Mouse (Mus musculus) stomach, embryonic 14.5 days (tissue): ENCODE data around the gene AI182371. TPM values are rescaled to one million over a fixed set of nuclear protein-coding genes. Genes with fewer than 3 reads are reported as not detected.

ENCODE experiments used
- ATAC-seq: fragments of 200-750 bp; cut with Nextera tagmentation; 2 replicates; pipeline ENCODE4 v1.8.0; 2017; ENCODE audit warnings: low read depth, moderate TSS enrichment; ENCODE audit not compliant: insufficient number of reproducible peaks, insufficient read depth, low FRiP score
- H3K27ac ChIP-seq: fragments of 300-500 bp; sonication (generic); 2 replicates; pipeline ENCODE4 v1.5.1; 2014; ENCODE audit warnings: mild to moderate bottlenecking, low read length, moderate library complexity, mixed read lengths
- H3K27me3 ChIP-seq: fragments of 300-500 bp; sonication (generic); 2 replicates; pipeline ENCODE4 v1.6.1; 2014; ENCODE audit warnings: low read length, control low read depth, mixed read lengths; ENCODE audit not compliant: control insufficient read depth, insufficient read depth
- H3K36me3 ChIP-seq: fragments of 300-500 bp; sonication (generic); 2 replicates; pipeline ENCODE4 v1.6.1; 2014; ENCODE audit warnings: mild to moderate bottlenecking, control low read depth, low read length, moderate library complexity, mixed read lengths; ENCODE audit not compliant: control insufficient read depth, insufficient read depth
- H3K4me1 ChIP-seq: fragments of 300-500 bp; sonication (generic); 2 replicates; pipeline ENCODE4 v1.6.1; 2014; ENCODE audit warnings: low read length, control low read depth, mixed read lengths; ENCODE audit not compliant: control insufficient read depth, insufficient read depth
- H3K4me2 ChIP-seq: fragments of 300-500 bp; sonication (generic); replicated peaks from 2 replicates; pipeline ENCODE4 v1.6.1; 2014; ENCODE audit warnings: low read depth, low read length, control low read depth
- H3K4me3 ChIP-seq: fragments of 300-500 bp; sonication (generic); 2 replicates; pipeline ENCODE4 v1.5.1; 2014; ENCODE audit warnings: low read depth, low read length, control low read depth
- H3K9ac ChIP-seq: fragments of 300-500 bp; sonication (generic); replicated peaks from 2 replicates; pipeline ENCODE4 v1.6.1; 2014; ENCODE audit warnings: low read depth, mild to moderate bottlenecking, control low read depth, low read length, moderate library complexity, mixed read lengths
- H3K9me3 ChIP-seq: fragments of 300-500 bp; sonication (generic); 2 replicates; pipeline ENCODE4 v1.6.1; 2016; ENCODE audit warnings: low read depth, low read length, control low read depth; ENCODE audit not compliant: control insufficient read depth
- WGBS: fragments of 180-500 bp; shearing (Covaris S2); extraction: QIAGEN DNeasy Blood & Tissue Kit; methylation state at CpG from one replicate; pipeline ENCODE4 v1.1.7; 2014; 5-methylcytosine and 5-hydroxymethylcytosine counted together
- polyA plus RNA-seq: library from polyadenylated mRNA; unstranded; fragments of >200 nt; fragmentation: Nextera tagmentation; extraction: Ambion mirVana; gene quantifications from 2 replicates; pipeline ENCODE4 v1.2.1, GENCODE M21; 2014

The AI182371 gene
- polyA plus RNA-seq, result 0.29 and 0.36 TPM in 2 replicates

DNA sequence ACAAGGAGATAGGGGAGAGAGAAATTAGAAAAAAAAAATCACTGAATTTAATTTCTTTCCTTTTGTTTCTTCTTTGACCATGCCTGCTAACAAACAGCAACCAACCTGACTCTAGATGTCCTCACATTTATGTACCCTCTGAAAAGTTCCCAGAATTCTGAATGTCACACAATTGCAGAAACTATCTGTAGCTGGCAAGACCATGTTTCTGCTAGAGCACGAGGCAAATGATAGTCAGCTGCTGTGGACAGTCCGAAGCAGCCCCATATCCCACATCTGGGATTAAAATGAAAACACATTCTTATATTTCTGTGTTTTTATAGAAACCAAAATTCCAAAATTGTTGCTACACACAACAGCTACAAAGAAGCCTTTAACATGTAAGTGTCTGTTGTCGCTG is at the start of gene AI182371:
Gene AI182371, minus strand, starts transcription at position 101 of the 400 bp plus-strand sequence.
- Histone ChIP-seq H3K4me2 (no peak within 1 kb of the TSS), H3K27ac (no peak within 1 kb of the TSS), H3K9ac (no peak within 1 kb of the TSS), H3K4me3 (no peak within 1 kb of the TSS), H3K4me1 (no peaks in the 10 kb centered on the region), H3K9me3 (no peaks in the 10 kb centered on the region), H3K27me3 (no peaks in the 10 kb centered on the region), H3K36me3 (no peaks in the 10 kb centered on the region)
- 92% methylated on average over 3 of the region's 3 CpGs for WGBS
- no peak for ATAC-seq

DNA sequence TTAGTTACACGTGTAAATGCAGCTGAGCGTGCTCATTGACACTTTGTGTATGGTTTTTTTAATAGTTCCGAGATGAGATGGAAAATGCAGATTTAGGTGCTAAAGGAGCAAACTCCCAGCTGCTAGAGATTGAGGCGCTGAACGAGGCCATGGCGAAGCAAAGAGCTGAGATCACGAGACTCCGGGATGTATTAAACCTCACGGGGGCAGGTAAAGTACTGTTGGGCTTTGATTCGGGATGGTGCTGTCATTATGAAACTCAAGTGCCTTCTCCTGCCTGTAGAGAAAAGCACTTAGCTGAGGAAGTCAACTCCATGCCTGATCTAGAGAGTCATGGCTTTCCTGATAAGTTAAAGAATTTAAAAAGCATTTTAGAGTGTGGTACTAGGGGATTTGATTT is 47.5 kb upstream of the AI182371 start:
- H3K27me3 ChIP-seq, result no peaks in the 10 kb centered on the region
- H3K4me1 ChIP-seq, result no peaks in the 10 kb centered on the region
- no peak overlapping the region for H3K4me2 ChIP-seq
- ATAC-seq, result no peak
- H3K27ac ChIP-seq, result no peak overlapping the region
- peaks cover 85% of the 10 kb centered on the region for H3K36me3 ChIP-seq
- 92% methylated on average over 10 of the region's 10 CpGs for WGBS
- no peak overlapping the region for H3K9ac ChIP-seq
- H3K9me3 ChIP-seq, result no peaks in the 10 kb centered on the region
- no peak overlapping the region for H3K4me3 ChIP-seq

- 96% methylated on average over 3 of the region's 3 CpGs for WGBS
Observed at GRCm38 (mm10) chr2:35141673-35142072, 40.3 kb upstream of the AI182371 start.

GRCm38 (mm10) chr2:35138576-35138975 is 37.2 kb upstream of the AI182371 start:
- Histone ChIP-seq H3K9me3 (no peaks in the 10 kb centered on the region), H3K4me2 (no peak overlapping the region), H3K9ac (no peak overlapping the region), H3K4me1 (no peaks in the 10 kb centered on the region), H3K27me3 (no peaks in the 10 kb centered on the region), H3K27ac (no peak overlapping the region), H3K36me3 (peaks cover 56% of the 10 kb centered on the region), H3K4me3 (no peak overlapping the region)
- WGBS, result 82% methylated on average over 1 of the region's 1 CpGs
- no peak for ATAC-seq

More at GRCm38 (mm10) chr2:35141673-35142072, 40.3 kb upstream of the AI182371 start:
- Histone ChIP-seq H3K27me3 (no peaks in the 10 kb centered on the region), H3K4me2 (no peak overlapping the region), H3K4me3 (no peak overlapping the region), H3K36me3 (peaks cover 82% of the 10 kb centered on the region), H3K27ac (no peak overlapping the region), H3K4me1 (no peaks in the 10 kb centered on the region), H3K9ac (no peak overlapping the region), H3K9me3 (no peaks in the 10 kb centered on the region)
- no peak for ATAC-seq

DNA sequence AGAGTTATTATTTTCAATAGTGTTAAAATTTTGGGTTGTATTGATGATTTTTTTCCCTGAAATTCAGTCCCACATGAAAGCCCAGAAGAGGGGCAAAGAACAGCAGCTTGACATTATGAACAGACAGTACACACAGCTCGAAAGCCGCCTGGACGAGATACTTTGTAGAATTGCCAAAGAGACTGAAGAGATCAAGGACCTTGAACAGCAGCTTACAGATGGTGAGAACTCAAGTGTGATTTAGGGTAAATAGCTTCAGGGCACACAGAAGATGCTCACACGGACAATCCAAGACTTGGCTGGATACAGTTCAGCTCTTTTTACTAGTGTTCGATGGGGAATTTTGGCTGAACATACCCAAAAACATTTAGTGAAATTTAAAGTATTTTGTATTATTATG is 32.5 kb upstream of the AI182371 start:
- 82% methylated on average over 5 of the region's 5 CpGs for WGBS
- Histone ChIP-seq H3K27me3 (no peaks in the 10 kb centered on the region), H3K9ac (no peak overlapping the region), H3K9me3 (no peaks in the 10 kb centered on the region), H3K36me3 (peaks cover 23% of the 10 kb centered on the region), H3K27ac (no peak overlapping the region), H3K4me3 (no peak overlapping the region), H3K4me2 (no peak overlapping the region), H3K4me1 (no peaks in the 10 kb centered on the region)
- no peak for ATAC-seq

- H3K4me2 ChIP-seq, result peak overlapping the region; percentile 58
- peak overlapping the region; percentile 39 for H3K4me3 ChIP-seq
- ATAC-seq, result no peak
- peaks cover 11% of the 10 kb centered on the region for H3K36me3 ChIP-seq
- H3K27me3 ChIP-seq, result no peaks in the 10 kb centered on the region
- H3K27ac ChIP-seq, result peak overlapping the region; percentile 81
- peak overlapping the region; percentile 39 for H3K9ac ChIP-seq
- H3K9me3 ChIP-seq, result no peaks in the 10 kb centered on the region
- 5% methylated on average over 5 of the region's 5 CpGs for WGBS
- no peaks in the 10 kb centered on the region for H3K4me1 ChIP-seq
Observed at GRCm38 (mm10) chr2:35132662-35133055, 31.3 kb upstream of the AI182371 start.

- Histone ChIP-seq H3K9ac (peak overlapping the region; percentile 39), H3K4me3 (peak overlapping the region; percentile 39), H3K9me3 (no peaks in the 10 kb centered on the region), H3K27me3 (no peaks in the 10 kb centered on the region), H3K4me2 (peak overlapping the region; percentile 58), H3K36me3 (peaks cover 5% of the 10 kb centered on the region), H3K4me1 (no peaks in the 10 kb centered on the region), H3K27ac (peak overlapping the region; percentile 81)
- WGBS, result 0% methylated on average over 21 of the region's 21 CpGs
- ATAC-seq, result peak; percentile 98
Observed at GRCm38 (mm10) chr2:35131991-35132661, 30.8 kb upstream of the AI182371 start.

DNA sequence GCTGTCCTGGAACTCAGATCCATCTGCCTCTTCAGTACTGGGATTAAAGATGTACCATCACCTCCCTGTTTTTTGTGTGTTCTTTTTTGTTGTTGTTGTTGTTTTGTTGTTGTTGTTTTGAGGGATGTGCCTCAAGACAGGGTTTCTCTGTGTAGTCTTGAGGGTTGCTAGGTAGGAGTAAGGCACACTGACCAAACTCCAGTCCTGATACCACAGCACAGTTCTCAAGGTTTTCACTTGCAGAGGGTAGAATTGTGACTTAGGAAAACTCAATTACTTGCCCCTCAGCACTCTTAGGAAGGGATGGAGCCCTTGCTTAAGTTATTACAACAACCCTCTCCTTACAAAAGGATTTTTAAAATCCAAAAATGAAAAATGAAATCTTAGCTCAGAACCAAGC is 30.1 kb upstream of the AI182371 start:
- Histone ChIP-seq H3K36me3 (peaks cover 3% of the 10 kb centered on the region; the same call in 1 of the 2 replicates), H3K4me1 (no peaks in the 10 kb centered on the region), H3K4me2 (peak overlapping the region; percentile 58), H3K9me3 (no peaks in the 10 kb centered on the region), H3K27me3 (no peaks in the 10 kb centered on the region), H3K4me3 (peak overlapping the region; percentile 39; the same call in 1 of the 2 replicates), H3K27ac (no peak overlapping the region), H3K9ac (no peak overlapping the region)
- peak; percentile 25; the same call in 1 of the 2 replicates for ATAC-seq

- WGBS, result 79% methylated on average over 7 of the region's 7 CpGs
- no peak overlapping the region for H3K4me3 ChIP-seq
- no peak overlapping the region for H3K9ac ChIP-seq
- no peaks in the 10 kb centered on the region for H3K27me3 ChIP-seq
- H3K9me3 ChIP-seq, result no peaks in the 10 kb centered on the region
- no peaks in the 10 kb centered on the region for H3K4me1 ChIP-seq
- ATAC-seq, result no peak
- H3K27ac ChIP-seq, result no peak overlapping the region
- H3K4me2 ChIP-seq, result no peak overlapping the region
- H3K36me3 ChIP-seq, result 0 out of 2 replicates have a peak, but pooled peaks cover 7% of the 10 kb centered on the region
Observed at GRCm38 (mm10) chr2:35124716-35125115, 23.4 kb upstream of the AI182371 start.
